Mouse (Mus musculus) hindbrain, embryonic 15.5 days (tissue): ENCODE measurements around the gene Sipa1l1. TPM values are rescaled to one million over a fixed set of nuclear protein-coding genes. Genes with fewer than 3 reads are reported as not detected.

Source experiments
- ATAC-seq: fragments of 200-750 bp; cut with Nextera tagmentation; 2 replicates; pipeline ENCODE4 v1.8.0; 2017; ENCODE audit warnings: low read depth, moderate number of reproducible peaks, moderate TSS enrichment; ENCODE audit not compliant: low FRiP score
- H3K27ac ChIP-seq: fragments of 300-500 bp; sonication (generic); replicated peaks from 2 replicates; pipeline ENCODE4 v1.5.1; 2015; ENCODE audit warnings: mild to moderate bottlenecking, inconsistent platforms
- H3K27me3 ChIP-seq: fragments of 300-500 bp; sonication (generic); 2 replicates; pipeline ENCODE4 v1.6.1; 2015; ENCODE audit warnings: control low read depth, inconsistent platforms
- H3K36me3 ChIP-seq: fragments of 300-500 bp; sonication (generic); 2 replicates; pipeline ENCODE4 v1.6.1; 2015; ENCODE audit warnings: control low read depth, inconsistent platforms
- H3K4me1 ChIP-seq: fragments of 300-500 bp; sonication (generic); replicated peaks from 2 replicates; pipeline ENCODE4 v1.6.1; 2015; ENCODE audit warnings: control low read depth, inconsistent platforms
- H3K4me2 ChIP-seq: fragments of 300-500 bp; sonication (generic); 2 replicates; pipeline ENCODE4 v1.6.1; 2015; ENCODE audit warnings: moderate library complexity, mild to moderate bottlenecking, inconsistent platforms
- H3K4me3 ChIP-seq: fragments of 300-500 bp; sonication (generic); 2 replicates; pipeline ENCODE4 v1.5.1; 2015; ENCODE audit warnings: mild to moderate bottlenecking, inconsistent platforms
- H3K9ac ChIP-seq: fragments of 300-500 bp; sonication (generic); 2 replicates; pipeline ENCODE4 v1.6.1; 2015; ENCODE audit warnings: inconsistent platforms
- H3K9me3 ChIP-seq: fragments of 300-500 bp; sonication (generic); 2 replicates; pipeline ENCODE4 v1.6.1; 2016; ENCODE audit warnings: control low read depth, inconsistent platforms
- WGBS: fragments of 180-500 bp; shearing (Covaris S2); methylation state at CpG from one replicate; pipeline ENCODE4 v1.1.7; 2015; 5-methylcytosine and 5-hydroxymethylcytosine counted together
- polyA plus RNA-seq: library from polyadenylated mRNA; unstranded; fragments of >200 nt; fragmentation: Nextera tagmentation; extraction: Ambion mirVana; gene quantifications from 2 replicates; pipeline ENCODE4 v1.2.1, GENCODE M21; 2015

Gene Sipa1l1
- polyA plus RNA-seq, 1 experiment from 2014 or later = 14.1 TPM

DNA sequence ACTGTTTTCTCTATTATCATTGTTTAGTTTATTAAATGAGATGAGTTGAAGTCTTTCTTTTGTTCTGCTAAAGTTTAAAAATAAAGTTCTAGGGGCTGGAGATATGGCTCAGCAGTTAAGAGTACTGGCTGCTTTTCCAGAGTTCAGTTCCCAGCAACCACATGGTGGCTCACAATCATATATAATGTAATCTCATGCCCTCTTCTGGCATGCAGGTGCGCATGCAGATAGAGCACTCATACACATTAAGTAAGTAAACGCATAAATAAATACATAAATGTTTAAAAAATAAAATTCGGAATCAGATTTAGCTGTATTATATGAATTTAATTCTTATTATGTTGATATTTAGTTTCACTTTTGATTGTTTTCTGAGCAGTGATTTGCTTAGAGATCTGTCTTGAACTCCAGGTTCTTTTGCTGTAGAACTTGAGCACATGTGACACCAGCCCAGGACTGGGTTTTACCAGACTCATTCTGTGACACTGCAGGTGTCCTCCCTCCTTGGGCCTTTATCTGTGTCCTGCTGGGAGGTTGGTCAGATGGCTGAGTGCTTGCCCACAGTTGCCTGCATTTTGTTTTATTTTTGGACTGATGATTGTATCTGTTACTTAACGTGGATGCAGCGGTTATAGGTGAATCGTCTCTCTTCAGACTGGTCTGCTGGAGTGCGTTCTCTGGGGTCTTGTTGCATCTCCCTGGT lies 124.6 kb downstream of the Sipa1l1 start:
- 93% methylated on average over 7 of the region's 7 CpGs for WGBS

GRCm38 (mm10) chr12:82294906-82295887 lies 126.1 kb downstream of the Sipa1l1 start:
- no peak overlapping the region for H3K4me2 ChIP-seq
- H3K9ac ChIP-seq = no peak overlapping the region
- no peaks in the 10 kb centered on the region for H3K9me3 ChIP-seq
- no peaks in the 10 kb centered on the region for H3K36me3 ChIP-seq
- H3K27ac ChIP-seq = no peak overlapping the region
- no peaks in the 10 kb centered on the region for H3K27me3 ChIP-seq
- no peaks in the 10 kb centered on the region for H3K4me1 ChIP-seq
- ATAC-seq = no peak
- WGBS = 78% methylated on average over 10 of the region's 10 CpGs
- no peak overlapping the region for H3K4me3 ChIP-seq

More for the DNA sequence above, 124.6 kb downstream of the Sipa1l1 start:
- H3K9ac ChIP-seq = no peak overlapping the region
- no peak for ATAC-seq
- no peak overlapping the region for H3K4me2 ChIP-seq
- no peaks in the 10 kb centered on the region for H3K36me3 ChIP-seq
- H3K4me3 ChIP-seq = no peak overlapping the region
- H3K4me1 ChIP-seq = no peaks in the 10 kb centered on the region
- no peaks in the 10 kb centered on the region for H3K27me3 ChIP-seq
- no peaks in the 10 kb centered on the region for H3K9me3 ChIP-seq
- H3K27ac ChIP-seq = no peak overlapping the region

DNA sequence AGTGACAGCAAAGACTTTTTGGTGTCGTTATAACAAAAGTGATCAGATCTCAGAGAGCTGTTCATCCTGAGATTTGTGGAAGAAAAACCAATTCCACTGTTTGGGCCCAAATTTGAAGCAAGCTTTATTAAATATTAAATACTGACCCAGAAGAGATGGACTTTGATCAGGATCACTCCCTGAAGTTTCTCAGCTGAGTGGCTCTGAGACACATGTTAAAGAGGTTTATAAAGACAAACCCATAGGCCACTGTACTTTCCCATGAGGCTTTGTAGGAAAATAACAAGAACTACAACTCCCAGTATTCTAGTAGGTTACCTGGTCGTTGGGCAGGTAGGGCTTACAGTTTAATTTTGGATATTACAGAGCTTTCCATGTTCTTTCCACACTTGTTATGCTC lies 127.2 kb downstream of the Sipa1l1 start:
- Histone ChIP-seq H3K4me1 (no peaks in the 10 kb centered on the region), H3K36me3 (no peaks in the 10 kb centered on the region), H3K9me3 (no peaks in the 10 kb centered on the region), H3K27ac (no peak overlapping the region), H3K9ac (no peak overlapping the region), H3K27me3 (no peaks in the 10 kb centered on the region), H3K4me2 (no peak overlapping the region), H3K4me3 (no peak overlapping the region)
- 93% methylated on average over 2 of the region's 2 CpGs for WGBS
- ATAC-seq = no peak

- no peak overlapping the region for H3K4me2 ChIP-seq
- WGBS = 77% methylated on average over 6 of the region's 6 CpGs
- no peak overlapping the region for H3K27ac ChIP-seq
- H3K9ac ChIP-seq = no peak overlapping the region
- H3K27me3 ChIP-seq = no peaks in the 10 kb centered on the region
- no peak for ATAC-seq
- H3K4me3 ChIP-seq = no peak overlapping the region
- no peaks in the 10 kb centered on the region for H3K9me3 ChIP-seq
- no peaks in the 10 kb centered on the region for H3K4me1 ChIP-seq
- no peaks in the 10 kb centered on the region for H3K36me3 ChIP-seq
These were observed 128.1 kb downstream of the Sipa1l1 start for GRCm38 (mm10) chr12:82297196-82297595.

- H3K9ac ChIP-seq = no peak overlapping the region
- 88% methylated on average over 9 of the region's 9 CpGs for WGBS
- no peaks in the 10 kb centered on the region for H3K4me1 ChIP-seq
- no peak overlapping the region for H3K4me3 ChIP-seq
- no peak overlapping the region for H3K27ac ChIP-seq
- H3K9me3 ChIP-seq = no peaks in the 10 kb centered on the region
- no peaks in the 10 kb centered on the region for H3K27me3 ChIP-seq
- no peaks in the 10 kb centered on the region for H3K36me3 ChIP-seq
- no peak overlapping the region for H3K4me2 ChIP-seq
- ATAC-seq = no peak
These were observed 129.7 kb downstream of the Sipa1l1 start for GRCm38 (mm10) chr12:82298662-82299460.

DNA sequence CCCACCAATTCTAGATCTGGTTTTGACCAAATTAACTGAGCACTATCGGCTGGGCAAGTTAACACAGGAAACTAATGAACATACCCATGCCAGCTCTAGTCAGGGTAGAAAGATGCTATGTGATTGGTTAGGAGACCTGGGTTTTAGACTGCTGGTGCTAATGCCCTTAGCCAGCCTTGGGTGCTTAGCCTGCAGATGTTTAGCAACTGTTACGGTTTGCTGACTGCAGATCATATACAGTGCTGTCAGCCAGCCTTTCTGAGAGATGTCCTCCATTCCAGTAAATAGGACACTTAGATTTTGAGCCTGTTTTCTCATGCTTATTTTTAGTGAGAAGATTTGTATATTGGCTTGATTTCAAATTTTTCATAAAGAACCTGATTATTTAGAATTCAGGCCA lies 135.0 kb downstream of the Sipa1l1 start:
- Histone ChIP-seq H3K4me3 (no peak overlapping the region), H3K27me3 (no peaks in the 10 kb centered on the region), H3K4me2 (no peak overlapping the region), H3K27ac (no peak overlapping the region), H3K36me3 (no peaks in the 10 kb centered on the region), H3K9me3 (no peaks in the 10 kb centered on the region), H3K4me1 (no peaks in the 10 kb centered on the region), H3K9ac (no peak overlapping the region)
- 61% methylated on average over 2 of the region's 2 CpGs for WGBS
- ATAC-seq = no peak

- Histone ChIP-seq H3K9ac (no peak overlapping the region), H3K4me2 (no peak overlapping the region), H3K36me3 (no peaks in the 10 kb centered on the region), H3K27me3 (no peaks in the 10 kb centered on the region), H3K4me3 (no peak overlapping the region), H3K9me3 (no peaks in the 10 kb centered on the region), H3K4me1 (no peaks in the 10 kb centered on the region), H3K27ac (no peak overlapping the region)
- 84% methylated on average over 4 of the region's 4 CpGs for WGBS
- no peak for ATAC-seq
These were observed 136.9 kb downstream of the Sipa1l1 start for GRCm38 (mm10) chr12:82306035-82306434.

GRCm38 (mm10) chr12:82311593-82311992 lies 142.5 kb downstream of the Sipa1l1 start:
- H3K4me3 ChIP-seq = no peak overlapping the region
- ATAC-seq = no peak
- 79% methylated on average over 2 of the region's 2 CpGs for WGBS
- no peak overlapping the region for H3K4me2 ChIP-seq
- no peaks in the 10 kb centered on the region for H3K4me1 ChIP-seq
- H3K9me3 ChIP-seq = no peaks in the 10 kb centered on the region
- H3K27ac ChIP-seq = 0 out of 2 replicates have a peak overlapping the region, but pooled peaks have one; percentile 20
- no peak overlapping the region for H3K9ac ChIP-seq
- H3K27me3 ChIP-seq = no peaks in the 10 kb centered on the region
- H3K36me3 ChIP-seq = no peaks in the 10 kb centered on the region

GRCm38 (mm10) chr12:82312091-82312820 lies 143.1 kb downstream of the Sipa1l1 start:
- no peak overlapping the region for H3K9ac ChIP-seq
- H3K27ac ChIP-seq = 0 out of 2 replicates have a peak overlapping the region, but pooled peaks have one; percentile 20
- WGBS = 59% methylated on average over 17 of the region's 17 CpGs
- H3K36me3 ChIP-seq = no peaks in the 10 kb centered on the region
- ATAC-seq = peak; percentile 69; the same call in 1 of the 2 replicates
- H3K9me3 ChIP-seq = no peaks in the 10 kb centered on the region
- H3K27me3 ChIP-seq = no peaks in the 10 kb centered on the region
- H3K4me3 ChIP-seq = no peak overlapping the region
- H3K4me2 ChIP-seq = no peak overlapping the region
- no peaks in the 10 kb centered on the region for H3K4me1 ChIP-seq

DNA sequence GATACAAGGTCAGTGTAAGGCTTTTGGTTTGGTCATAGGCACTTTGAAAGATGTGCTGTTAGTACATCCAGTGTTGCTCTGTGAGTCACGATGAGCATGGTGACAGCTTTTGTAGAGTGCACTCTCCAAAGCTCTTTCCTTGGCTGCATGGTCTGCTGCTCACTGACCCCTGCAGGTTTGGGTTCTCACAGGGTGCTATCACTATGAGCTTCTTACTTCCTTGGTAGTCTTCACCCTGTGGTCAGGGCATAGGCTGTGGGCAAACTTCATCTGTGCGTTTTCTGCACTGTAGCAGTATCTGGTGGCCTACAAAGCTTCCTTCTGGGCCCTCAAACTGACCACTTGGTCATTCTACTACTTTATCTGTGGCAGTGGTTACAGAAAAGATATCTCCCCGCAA lies 144.0 kb downstream of the Sipa1l1 start:
- H3K9me3 ChIP-seq = no peaks in the 10 kb centered on the region
- no peaks in the 10 kb centered on the region for H3K4me1 ChIP-seq
- H3K4me3 ChIP-seq = no peak overlapping the region
- no peak overlapping the region for H3K9ac ChIP-seq
- H3K4me2 ChIP-seq = no peak overlapping the region
- H3K27me3 ChIP-seq = no peaks in the 10 kb centered on the region
- H3K27ac ChIP-seq = no peak overlapping the region
- H3K36me3 ChIP-seq = no peaks in the 10 kb centered on the region
- no peak for ATAC-seq
- 93% methylated on average over 3 of the region's 3 CpGs for WGBS

GRCm38 (mm10) chr12:82319436-82320131 lies 150.5 kb downstream of the Sipa1l1 start:
- no peak overlapping the region for H3K9ac ChIP-seq
- no peaks in the 10 kb centered on the region for H3K36me3 ChIP-seq
- H3K4me3 ChIP-seq = no peak overlapping the region
- no peak overlapping the region for H3K27ac ChIP-seq
- H3K27me3 ChIP-seq = no peaks in the 10 kb centered on the region
- H3K4me2 ChIP-seq = no peak overlapping the region
- peaks cover 3% of the 10 kb centered on the region; the same call in 1 of the 2 replicates for H3K4me1 ChIP-seq
- WGBS = 80% methylated on average over 7 of the region's 7 CpGs
- no peaks in the 10 kb centered on the region for H3K9me3 ChIP-seq
- ATAC-seq = no peak
